Mouse (Mus musculus): ENCODE measurements around the gene Fmnl3.

Gene Fmnl3

GRCm38 (mm10) chr15:99319411-99319871, 50.8 kb downstream of the Fmnl3 start:
- no peak for DNase-seq (ENCODE audit: extremely low read depth, low read depth, low spot score)

GRCm38 (mm10) chr15:99318861-99319410, 51.3 kb downstream of the Fmnl3 start:
- DNase-seq (ENCODE audit: extremely low read depth, low read depth, low spot score): no peak

- no peak for DNase-seq (ENCODE audit: extremely low read depth, low read depth, low spot score)
Observed at GRCm38 (mm10) chr15:99318071-99318470, 52.2 kb downstream of the Fmnl3 start.

GRCm38 (mm10) chr15:99317267-99317651, 53.0 kb downstream of the Fmnl3 start:
- DNase-seq (ENCODE audit: extremely low read depth, low read depth, low spot score): no peak

GRCm38 (mm10) chr15:99316314-99317266, 53.7 kb downstream of the Fmnl3 start:
- no peak for DNase-seq (ENCODE audit: extremely low read depth, low read depth, low spot score)

- DNase-seq (ENCODE audit: extremely low read depth, low read depth, low spot score): no peak
Observed at GRCm38 (mm10) chr15:99314891-99315290, 55.4 kb downstream of the Fmnl3 start.

- DNase-seq (ENCODE audit: extremely low read depth, low read depth, low spot score): no peak
Observed at GRCm38 (mm10) chr15:99310617-99311016, 59.7 kb downstream of the Fmnl3 start.

- DNase-seq (ENCODE audit: extremely low read depth, low read depth, low spot score): no peak
Observed at GRCm38 (mm10) chr15:99309549-99309948, 60.7 kb downstream of the Fmnl3 start.

- no peak for DNase-seq (ENCODE audit: extremely low read depth, low read depth, low spot score)
Observed at GRCm38 (mm10) chr15:99307476-99307875, 62.8 kb downstream of the Fmnl3 start.

GRCm38 (mm10) chr15:99296213-99296612, 74.1 kb downstream of the Fmnl3 start:
- no peak for DNase-seq (ENCODE audit: extremely low read depth, low read depth, low spot score)

GRCm38 (mm10) chr15:99295484-99295981, 74.7 kb downstream of the Fmnl3 start, which contains the start of gene Fam186b:
Gene Fam186b, minus strand, starts transcription at chr15:99295888.
- no peak for DNase-seq (ENCODE audit: extremely low read depth, low read depth, low spot score)

GRCm38 (mm10) chr15:99294813-99295374, 75.4 kb downstream of the Fmnl3 start, which contains the start of gene Prpf40b:
Gene Prpf40b, plus strand, starts transcription at chr15:99295087.
- no peak for DNase-seq (ENCODE audit: extremely low read depth, low read depth, low spot score)

GRCm38 (mm10) chr15:99294287-99294686, 76.0 kb downstream of the Fmnl3 start:
- DNase-seq (ENCODE audit: extremely low read depth, low read depth, low spot score): no peak

GRCm38 (mm10) chr15:99290586-99290985, 79.7 kb downstream of the Fmnl3 start:
- no peak for DNase-seq (ENCODE audit: extremely low read depth, low read depth, low spot score)

- DNase-seq (ENCODE audit: extremely low read depth, low read depth, low spot score): no peak
Observed at GRCm38 (mm10) chr15:99285189-99285535, 85.1 kb downstream of the Fmnl3 start.

GRCm38 (mm10) chr15:99284527-99285188, 85.6 kb downstream of the Fmnl3 start:
- peak; percentile 76 for DNase-seq (ENCODE audit: extremely low read depth, low read depth, low spot score)

- no peak for DNase-seq (ENCODE audit: extremely low read depth, low read depth, low spot score)
Observed at GRCm38 (mm10) chr15:99283456-99283855, 86.8 kb downstream of the Fmnl3 start.

GRCm38 (mm10) chr15:99278271-99278670, 92.0 kb downstream of the Fmnl3 start:
- no peak for DNase-seq (ENCODE audit: extremely low read depth, low read depth, low spot score)

GRCm38 (mm10) chr15:99276095-99276494, 94.2 kb downstream of the Fmnl3 start:
- no peak for DNase-seq (ENCODE audit: extremely low read depth, low read depth, low spot score)

All from fat pad, adult 2 months (tissue).